Mouse (Mus musculus): Measurements from ENCODE around the gene Mvb12b. TPM values are rescaled to one million over a fixed set of nuclear protein-coding genes. Genes with fewer than 3 reads are reported as not detected.

Gene Mvb12b
- total RNA-seq, 2 experiments from 2014 or later: 142 to 149 TPM

GRCm38 (mm10) chr2:33750611-33751010 is 137.1 kb downstream of the Mvb12b start:
- DNase-seq: peak; percentile 53
- intact Hi-C loops (cut with DNase I): no loop called here

GRCm38 (mm10) chr2:33746471-33746870 is 141.3 kb downstream of the Mvb12b start:
- intact Hi-C loops (cut with DNase I): loop anchor here (10.0 kb wide), 2 partner anchors 218 to 898 kb away; no protein-coding TSS in a partner anchor

DNA sequence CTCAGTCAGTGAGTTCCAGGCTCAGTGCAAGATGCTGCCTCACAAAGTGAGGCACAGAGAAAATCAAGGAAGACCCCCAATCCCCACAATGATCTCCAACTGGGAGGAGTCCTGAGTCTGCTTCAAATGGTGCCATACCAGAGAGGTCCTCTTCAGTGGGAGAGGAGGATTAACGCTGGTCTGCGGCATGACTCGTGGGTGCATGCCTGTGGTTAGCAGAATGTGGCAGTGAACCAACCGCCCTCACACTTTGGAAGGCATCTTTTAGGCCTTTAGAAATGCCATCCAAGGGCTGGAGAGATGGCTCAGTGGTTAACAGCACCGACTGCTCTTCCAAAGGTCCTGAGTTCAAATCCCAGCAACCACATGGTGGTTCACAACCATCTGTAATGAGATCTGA is 142.0 kb downstream of the Mvb12b start:
- intact Hi-C loops (cut with DNase I): loop anchor here (10.0 kb wide), 2 partner anchors 219 to 899 kb away; no protein-coding TSS in a partner anchor
- DNase-seq: no peak

More at GRCm38 (mm10) chr2:33746471-33746870, 141.3 kb downstream of the Mvb12b start:
- DNase-seq: peak; percentile 73

DNA sequence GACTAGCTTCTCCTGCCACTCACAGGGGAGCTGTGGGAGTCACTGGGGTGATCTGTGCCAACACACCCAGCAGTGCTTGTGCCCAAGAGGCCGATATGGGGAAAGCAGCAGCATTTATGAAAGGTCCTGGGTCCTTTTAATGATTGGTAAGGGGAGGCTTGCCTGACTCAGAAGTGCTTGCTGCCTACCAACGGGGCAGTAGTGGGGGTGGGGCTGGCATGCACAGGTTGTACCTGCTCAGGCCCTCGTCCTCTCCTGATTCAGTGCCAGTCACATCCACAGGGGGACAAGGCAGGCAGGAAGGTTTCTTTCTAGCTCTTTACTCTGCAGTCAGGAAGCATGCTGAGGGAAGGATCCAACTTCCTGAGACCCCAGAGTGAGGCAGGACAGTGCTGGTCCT is 150.6 kb downstream of the Mvb12b start:
- DNase-seq: no peak
- intact Hi-C loops (cut with DNase I): loop anchor here (5.0 kb wide), 1 partner anchor 55 kb away; no protein-coding TSS in a partner anchor

DNA sequence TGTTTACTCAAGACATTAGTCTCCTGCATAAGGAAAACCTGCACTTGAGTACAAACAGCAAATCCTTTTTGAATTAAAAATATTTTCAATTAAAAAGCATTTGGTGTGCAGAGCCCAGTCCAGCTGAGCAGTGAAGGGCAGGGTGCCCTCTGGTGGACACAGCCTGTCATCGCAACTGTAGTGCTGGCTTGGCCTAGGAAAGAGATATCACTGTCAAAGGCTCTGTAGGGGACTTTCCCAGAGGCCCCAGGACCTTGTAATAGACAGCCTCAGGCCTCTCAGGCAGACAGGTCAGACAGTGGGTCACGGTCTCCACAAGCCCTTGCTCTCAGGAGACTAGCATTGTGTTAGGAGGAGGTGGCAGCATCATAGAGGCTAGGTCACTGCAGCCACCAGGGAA is 151.0 kb downstream of the Mvb12b start:
- intact Hi-C loops (cut with DNase I): loop anchor here (5.0 kb wide), 1 partner anchor 54 kb away; no protein-coding TSS in a partner anchor
- DNase-seq: peak; percentile 72

- peak; percentile 87 for DNase-seq
- intact Hi-C loops (cut with DNase I): loop anchor here (2.0 to 5.0 kb wide), 2 partner anchors 53 to 248 kb away; no protein-coding TSS in a partner anchor
Observed at GRCm38 (mm10) chr2:33734781-33735485, 152.8 kb downstream of the Mvb12b start.

DNA sequence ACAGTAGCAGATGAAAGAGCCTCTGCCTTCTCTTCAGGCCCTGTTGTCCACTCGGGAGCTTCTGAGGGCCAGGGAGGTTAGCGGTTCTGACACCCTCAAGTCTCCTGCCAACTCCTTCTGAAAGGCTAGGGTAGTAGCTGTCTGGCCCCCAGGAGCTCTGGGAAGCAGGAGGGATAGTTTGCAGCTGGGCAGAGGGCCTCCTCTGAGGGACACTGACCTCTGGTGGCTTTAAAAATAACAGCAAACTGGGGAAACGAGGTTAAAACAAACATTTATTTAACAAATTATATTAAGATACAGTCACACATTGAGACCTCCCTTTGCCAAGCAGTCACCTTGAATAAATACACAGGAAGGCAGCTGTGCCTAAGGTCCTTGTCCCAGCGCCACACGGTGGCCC is 158.0 kb downstream of the Mvb12b start:
- intact Hi-C loops (cut with DNase I): no loop called here
- DNase-seq: no peak

DNA sequence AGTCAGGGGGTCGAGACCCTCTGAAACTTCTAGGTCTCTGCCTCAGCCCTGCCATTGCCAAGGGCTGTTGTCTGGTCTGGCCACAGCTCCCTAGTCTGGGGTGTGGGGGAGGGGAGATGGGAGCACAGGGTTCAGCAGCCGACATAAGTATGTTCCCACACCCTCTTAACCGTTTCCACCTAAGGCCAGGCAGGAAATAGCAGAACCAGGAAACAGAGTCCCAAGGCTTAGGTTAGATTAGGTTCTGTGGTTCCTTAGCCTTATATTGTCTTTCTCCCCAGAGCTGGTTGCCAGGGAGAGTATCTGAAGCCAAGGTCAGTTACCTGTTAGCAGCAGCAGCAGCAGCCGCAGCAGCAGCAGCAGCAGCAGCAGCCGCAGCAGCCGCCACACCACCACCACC is 160.5 kb downstream of the Mvb12b start:
- intact Hi-C loops (cut with DNase I): no loop called here
- no peak for DNase-seq

DNA sequence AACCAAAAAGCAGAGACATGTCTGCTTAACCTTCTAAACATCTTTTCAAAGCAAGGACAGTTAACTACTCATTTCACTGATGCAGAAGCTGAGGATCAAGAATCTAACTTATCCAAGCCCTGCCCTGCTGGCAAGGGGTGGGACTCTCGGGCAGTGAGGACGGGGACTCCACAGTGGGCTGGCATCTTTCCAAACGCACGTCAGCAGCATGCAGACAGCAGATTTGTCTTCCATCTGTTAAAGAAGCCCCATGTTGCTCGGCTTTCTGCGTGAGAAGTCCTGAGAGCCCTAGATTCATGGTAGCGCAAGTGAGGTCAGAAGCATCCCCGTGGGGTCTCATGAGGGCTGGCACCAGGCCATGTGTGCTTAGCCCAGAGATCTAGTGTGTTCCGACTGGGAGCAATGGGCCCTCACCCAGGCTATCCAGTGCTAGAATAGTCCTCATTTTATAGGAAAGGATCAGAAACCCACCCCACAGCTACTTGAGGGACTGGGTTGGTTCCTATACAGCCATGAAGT is 167.3 kb downstream of the Mvb12b start:
- intact Hi-C loops (cut with DNase I): no loop called here
- peak; percentile 94 for DNase-seq

DNA sequence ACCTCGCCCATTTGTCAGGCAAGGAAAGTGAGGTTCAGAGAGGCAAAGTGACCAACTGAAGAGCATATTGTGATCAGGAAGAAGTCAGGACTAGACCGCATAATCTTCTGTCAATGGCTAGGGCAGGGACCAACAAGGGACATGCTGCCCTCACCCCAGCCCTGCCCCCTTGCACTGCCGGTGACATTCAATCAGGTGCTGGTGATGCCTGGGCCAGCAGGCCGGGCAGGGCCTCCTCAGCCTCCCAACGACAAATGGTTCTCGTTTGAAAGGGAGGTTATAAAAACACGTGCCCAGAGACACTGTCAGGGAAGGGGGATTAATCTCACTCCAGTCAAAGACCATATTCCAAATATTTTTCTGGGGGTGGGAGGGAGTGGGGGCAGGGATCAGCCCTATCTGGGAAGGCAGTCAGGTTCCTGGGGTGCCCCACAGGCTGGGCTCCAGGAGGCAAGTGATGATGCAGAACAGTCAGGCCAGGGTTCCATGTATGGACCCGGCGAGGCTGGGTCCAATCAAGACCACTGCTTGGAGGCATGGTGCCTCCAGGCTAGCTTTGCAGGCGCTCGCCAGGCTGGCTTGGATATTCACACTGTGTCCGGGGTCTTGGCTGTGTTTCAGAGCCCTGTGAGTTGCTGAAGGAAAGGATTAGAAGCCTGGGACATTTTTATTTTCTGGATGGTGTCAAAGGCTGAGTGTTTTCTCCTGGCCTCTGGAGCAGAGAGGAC is 168.2 kb downstream of the Mvb12b start:
- DNase-seq: peak; percentile 76
- intact Hi-C loops (cut with DNase I): no loop called here

GRCm38 (mm10) chr2:33718561-33718960 is 169.2 kb downstream of the Mvb12b start:
- DNase-seq: no peak
- intact Hi-C loops (cut with DNase I): no loop called here

GRCm38 (mm10) chr2:33717821-33718351 is 169.9 kb downstream of the Mvb12b start:
- DNase-seq: no peak
- intact Hi-C loops (cut with DNase I): no loop called here

GRCm38 (mm10) chr2:33717378-33717777 is 170.4 kb downstream of the Mvb12b start:
- intact Hi-C loops (cut with DNase I): no loop called here

DNA sequence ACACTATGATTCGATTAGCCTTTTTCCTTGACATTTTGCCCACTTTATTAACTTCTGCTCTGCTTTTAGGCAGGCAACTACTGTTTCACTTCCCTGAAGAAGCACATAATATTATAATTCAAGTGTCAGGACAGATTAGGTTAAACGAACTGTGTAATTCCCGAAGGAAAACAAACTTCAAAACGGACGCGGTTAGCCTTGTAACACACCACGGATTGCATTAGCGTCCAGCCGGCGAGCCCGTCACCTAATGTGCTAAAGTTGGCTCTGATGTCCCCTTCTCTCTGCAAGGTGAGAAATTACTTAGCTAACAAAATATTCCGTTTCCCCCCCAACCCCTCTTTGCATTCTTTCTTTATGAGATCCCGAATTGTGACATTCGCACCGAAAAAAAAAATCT is 170.9 kb downstream of the Mvb12b start:
- intact Hi-C loops (cut with DNase I): no loop called here
- no peak for DNase-seq

More at GRCm38 (mm10) chr2:33717378-33717777, 170.4 kb downstream of the Mvb12b start:
- no peak for DNase-seq

- intact Hi-C loops (cut with DNase I): no loop called here
Observed at GRCm38 (mm10) chr2:33714932-33715331, 172.8 kb downstream of the Mvb12b start.

DNA sequence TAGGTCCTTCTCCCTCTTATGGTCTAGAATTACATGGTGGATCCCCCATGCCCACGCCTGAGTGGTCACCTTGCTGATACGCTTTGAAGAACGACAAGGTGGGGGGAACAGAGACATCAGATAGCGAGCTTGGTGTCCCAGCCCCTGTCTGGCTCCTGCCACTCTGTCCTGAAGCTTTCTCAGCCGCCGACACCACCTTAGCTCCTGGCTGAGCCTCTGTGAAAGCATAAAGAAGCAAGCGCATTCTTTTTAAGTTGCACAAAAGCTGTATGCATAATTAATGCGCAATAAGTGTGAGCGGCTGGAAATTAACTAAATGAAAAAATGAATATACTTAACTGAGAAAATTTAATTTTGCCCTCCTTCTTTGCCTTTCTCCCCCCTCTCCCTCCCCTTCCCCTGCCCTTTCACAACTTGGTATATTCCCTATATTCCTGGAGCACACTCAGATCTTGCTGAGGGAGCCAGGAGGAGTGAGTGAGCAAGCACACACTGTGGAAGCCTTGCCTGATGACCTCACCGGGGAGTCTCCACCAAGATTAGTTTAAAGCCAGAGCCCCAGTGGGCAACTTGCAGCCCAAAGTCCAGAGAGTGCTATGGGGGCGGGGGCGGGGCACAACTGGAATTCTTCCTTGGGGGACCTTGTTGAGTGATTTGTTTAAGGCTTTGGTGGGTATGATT is 174.0 kb downstream of the Mvb12b start:
- no peak for DNase-seq
- intact Hi-C loops (cut with DNase I): no loop called here

More at GRCm38 (mm10) chr2:33714932-33715331, 172.8 kb downstream of the Mvb12b start:
- DNase-seq: no peak

- intact Hi-C loops (cut with DNase I): no loop called here
- no peak for DNase-seq
Observed at GRCm38 (mm10) chr2:33712811-33713210, 174.9 kb downstream of the Mvb12b start.

DNA sequence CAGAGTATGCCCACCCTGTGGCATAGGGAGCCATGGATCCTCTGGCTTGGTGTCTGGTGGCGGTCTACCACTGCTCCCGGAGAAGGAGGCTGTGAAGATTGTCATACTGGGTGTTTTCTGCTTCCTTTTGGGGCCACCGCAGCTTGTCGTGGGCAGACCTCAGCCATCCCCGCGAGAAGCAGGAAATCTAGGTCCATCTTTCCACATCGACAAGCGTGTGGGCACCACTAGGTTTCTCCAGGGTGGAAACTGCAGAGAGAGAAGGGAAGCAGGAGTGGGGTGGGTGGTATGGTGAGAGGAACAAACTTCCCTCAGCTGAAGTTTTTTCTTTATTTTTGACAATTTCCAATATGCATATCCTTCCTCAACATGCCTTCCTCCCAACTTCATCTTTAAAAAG is 178.9 kb downstream of the Mvb12b start:
- intact Hi-C loops (cut with DNase I): no loop called here

DNA sequence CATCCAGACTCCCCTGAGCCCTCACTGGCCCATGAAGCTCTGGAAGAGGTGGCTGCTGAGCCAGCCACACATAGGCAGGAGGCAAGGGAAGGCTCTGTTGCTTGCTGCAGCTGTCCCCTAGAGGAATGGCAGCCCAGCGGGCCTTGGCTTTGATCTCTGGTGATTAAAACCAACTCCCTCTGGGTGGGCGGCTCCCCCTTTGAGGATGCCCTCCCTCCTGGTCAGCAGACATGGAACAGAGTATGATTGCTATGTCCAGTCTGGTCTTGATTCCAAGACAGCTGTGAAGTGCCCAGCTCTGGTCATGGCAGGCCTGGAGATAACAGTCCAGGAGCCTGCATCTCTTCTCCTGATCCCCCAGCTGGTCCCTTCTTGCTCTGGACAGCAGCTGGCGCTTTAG is 179.7 kb downstream of the Mvb12b start:
- no peak for DNase-seq
- intact Hi-C loops (cut with DNase I): no loop called here

More for the DNA sequence above, 178.9 kb downstream of the Mvb12b start:
- no peak for DNase-seq

GRCm38 (mm10) chr2:33706403-33706802 is 181.3 kb downstream of the Mvb12b start:
- intact Hi-C loops (cut with DNase I): no loop called here
- no peak for DNase-seq

Data from left cerebral cortex, postnatal 4 days (tissue).